Mouse (Mus musculus) spleen, adult 2 months (tissue): Measurements from ENCODE around the gene Ak1. TPM values are rescaled to one million over a fixed set of nuclear protein-coding genes. Genes with fewer than 3 reads are reported as not detected.

Experiments
- DNase-seq, 2 experiments: peaks; one replicate each; pipeline versions ENCODE4 v3.0.0 to v3.0.0-alpha.2; 2012 to 2021; ENCODE audit warnings: low spot score in 2 of 2, low read depth in 1 of 2
- H3K27ac ChIP-seq: fragments of 200-500 bp; 2 replicates; pipeline ENCODE4 v1.5.1; 2012; ENCODE audit warnings: low read length, inconsistent platforms; ENCODE audit not compliant: insufficient read depth
- H3K27me3 ChIP-seq: fragments of 200-500 bp; 2 replicates; pipeline ENCODE4 v1.6.1; 2012; ENCODE audit warnings: mild to moderate bottlenecking, moderate library complexity, low read length, inconsistent platforms; ENCODE audit not compliant: control insufficient read depth, insufficient read depth
- H3K36me3 ChIP-seq: fragments of 200-500 bp; 2 replicates; pipeline ENCODE4 v1.6.1; 2012; ENCODE audit warnings: mild to moderate bottlenecking, low read length, inconsistent platforms; ENCODE audit not compliant: control insufficient read depth, insufficient read depth
- H3K4me1 ChIP-seq: fragments of 200-500 bp; 2 replicates; pipeline ENCODE4 v1.6.1; 2011; ENCODE audit warnings: inconsistent platforms; ENCODE audit not compliant: control insufficient read depth, insufficient read depth, insufficient read length
- H3K4me3 ChIP-seq: fragments of 200-500 bp; 2 replicates; pipeline ENCODE4 v1.5.1; 2011; ENCODE audit warnings: mild to moderate bottlenecking, inconsistent platforms; ENCODE audit not compliant: insufficient read depth, insufficient read length; ENCODE audit errors: extremely low read depth
- CTCF ChIP-seq: fragments of 200-500 bp; IDR thresholded peaks from 2 replicates; pipeline ENCODE4 v1.5.1; 2011; ENCODE audit warnings: mild to moderate bottlenecking, inconsistent platforms; ENCODE audit not compliant: insufficient read depth, insufficient read length, insufficient replicate concordance; ENCODE audit errors: extremely low read depth
- POLR2A ChIP-seq: fragments of 200-500 bp; IDR thresholded peaks from 2 replicates; pipeline ENCODE4 v1.6.1; 2011; ENCODE audit warnings: low read depth, low read length, inconsistent platforms
- WGBS: fragments of 180-500 bp; shearing (Covaris S2); methylation state at CpG from one replicate; pipeline ENCODE4 v1.1.7; 2018; 5-methylcytosine and 5-hydroxymethylcytosine counted together
- polyA plus RNA-seq: library from polyadenylated mRNA; depleted of rRNA; stranded (reverse); fragments of >200 nt; gene quantifications from 2 replicates; pipeline ENCODE4 v1.2.3, GENCODE M21; 2012

The Ak1 gene
- polyA plus RNA-seq, 1 experiment = 6.3 TPM

DNA sequence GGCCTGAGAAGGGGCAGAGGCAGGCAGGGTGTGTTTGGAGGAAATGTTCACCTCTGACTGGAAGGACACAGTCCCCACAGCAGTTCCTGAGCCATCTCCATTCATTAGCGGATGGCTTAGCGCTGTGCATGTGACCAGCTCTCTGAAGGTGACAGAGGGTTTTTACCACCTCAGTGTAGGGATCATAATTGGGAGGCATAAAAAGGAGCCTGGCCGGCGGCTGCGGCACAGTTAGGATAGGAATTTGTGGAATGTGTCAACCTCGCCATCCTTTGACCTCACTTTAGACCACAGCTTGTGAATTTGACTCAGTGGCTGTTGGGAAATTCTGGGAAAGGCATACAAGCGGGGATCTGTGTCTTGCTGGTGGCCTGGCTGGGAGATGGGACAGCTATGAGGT, 32.2 kb downstream of the Ak1 start:
- H3K36me3 ChIP-seq = no peaks in the 10 kb centered on the region
- 85% methylated on average over 7 of the region's 7 CpGs for WGBS
- no peaks in the 10 kb centered on the region for H3K27me3 ChIP-seq
- H3K4me1 ChIP-seq = peaks cover 11% of the 10 kb centered on the region; the same call in 1 of the 2 replicates
- TF ChIP-seq CTCF = no peak
- TF ChIP-seq POLR2A = no peak
- H3K27ac ChIP-seq = no peak overlapping the region
- no peak overlapping the region for H3K4me3 ChIP-seq
- DNase-seq = no peak

DNA sequence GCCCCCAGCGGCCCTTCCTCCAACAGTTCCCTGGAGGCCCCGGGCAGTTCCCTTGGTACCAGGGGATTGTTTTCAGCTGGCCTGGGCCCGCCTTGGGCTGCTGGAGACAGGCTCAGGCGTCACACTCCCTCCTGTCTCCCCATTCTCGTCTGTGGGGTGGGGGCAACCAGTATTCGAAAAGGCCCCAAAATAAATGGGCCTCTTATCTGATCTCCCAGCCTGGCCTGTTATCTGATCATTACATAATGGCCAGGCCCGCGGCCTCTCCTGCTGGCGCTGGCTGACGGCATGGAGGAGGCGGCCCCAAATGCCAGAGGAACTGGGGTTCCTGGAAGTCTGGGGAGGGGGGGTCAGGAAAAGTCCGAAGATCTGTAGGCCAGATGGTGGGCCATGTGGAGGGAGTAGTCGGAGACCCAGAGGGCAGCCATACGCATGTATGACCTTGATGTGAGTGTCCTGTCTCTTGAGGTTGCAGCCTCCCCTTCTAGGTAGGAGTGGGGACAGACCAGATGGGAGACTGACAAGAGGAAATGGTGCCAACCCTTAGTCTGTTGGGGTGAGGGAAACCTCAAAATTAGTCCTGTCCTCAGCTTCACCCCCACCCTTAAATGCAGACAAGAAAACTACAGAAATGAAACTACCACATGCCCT, 33.3 kb downstream of the Ak1 start:
- peak overlapping the region; percentile 46 for H3K27ac ChIP-seq
- TF ChIP-seq CTCF (no peak), POLR2A (no peak)
- H3K36me3 ChIP-seq = no peaks in the 10 kb centered on the region
- no peaks in the 10 kb centered on the region for H3K27me3 ChIP-seq
- DNase-seq = no peak
- H3K4me1 ChIP-seq = peaks cover 11% of the 10 kb centered on the region; the same call in 1 of the 2 replicates
- no peak overlapping the region for H3K4me3 ChIP-seq
- WGBS = 41% methylated on average over 14 of the region's 14 CpGs

DNA sequence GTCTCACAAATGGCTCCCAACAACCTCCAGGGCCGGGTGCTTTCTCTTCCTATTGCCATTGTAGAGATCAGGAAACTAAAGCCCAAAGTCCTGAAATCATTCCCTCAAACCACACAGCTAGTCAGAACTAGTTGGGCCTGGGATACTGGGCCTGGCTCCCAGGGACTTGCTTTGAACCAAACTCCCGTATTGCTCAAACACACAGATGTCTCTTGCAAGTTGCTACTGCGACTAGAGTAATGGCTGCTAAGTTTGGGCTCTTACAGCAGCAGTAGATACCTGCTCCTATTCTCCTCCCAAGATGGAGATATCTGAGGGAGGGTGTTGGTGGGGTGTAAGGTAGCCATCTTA, 33.8 kb downstream of the Ak1 start:
- no peaks in the 10 kb centered on the region for H3K36me3 ChIP-seq

DNA sequence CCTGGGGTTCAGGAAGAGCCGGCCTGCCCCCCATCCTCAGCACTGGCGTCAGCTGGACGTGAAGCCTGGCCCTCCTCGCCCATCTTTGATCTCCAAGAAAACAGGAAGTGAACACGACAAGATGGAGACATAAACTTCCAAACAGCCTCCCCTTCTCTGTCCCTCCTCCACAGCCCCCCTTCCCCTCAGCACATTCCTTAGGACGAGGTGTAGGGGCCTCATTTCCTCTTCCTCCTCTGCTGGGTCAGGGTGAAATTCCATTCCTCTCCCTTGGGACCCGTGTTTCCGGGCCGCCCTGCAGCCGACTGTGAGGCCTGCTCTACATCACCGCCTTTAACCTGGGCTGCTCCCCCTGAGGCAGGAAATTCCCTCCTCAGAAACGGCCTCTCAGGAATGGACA, 34.3 kb downstream of the Ak1 start:
- no peak for TF ChIP-seq CTCF
- TF ChIP-seq POLR2A = no peak
- Histone ChIP-seq H3K4me3 (no peak overlapping the region), H3K27ac (peak overlapping the region; percentile 33; the same call in 1 of the 2 replicates), H3K36me3 (no peaks in the 10 kb centered on the region), H3K27me3 (no peaks in the 10 kb centered on the region), H3K4me1 (peaks cover 11% of the 10 kb centered on the region; the same call in 1 of the 2 replicates)
- 40% methylated on average over 12 of the region's 12 CpGs for WGBS
- DNase-seq = peak in 1 of 2 experiments; percentile 32

More for the DNA sequence above, 33.8 kb downstream of the Ak1 start:
- Histone ChIP-seq H3K4me1 (peaks cover 11% of the 10 kb centered on the region; the same call in 1 of the 2 replicates), H3K27ac (peak overlapping the region; percentile 33; the same call in 1 of the 2 replicates), H3K4me3 (no peak overlapping the region), H3K27me3 (no peaks in the 10 kb centered on the region)
- no peak for TF ChIP-seq POLR2A
- TF ChIP-seq CTCF = no peak
- WGBS = 55% methylated on average over 3 of the region's 3 CpGs
- DNase-seq = no peak

DNA sequence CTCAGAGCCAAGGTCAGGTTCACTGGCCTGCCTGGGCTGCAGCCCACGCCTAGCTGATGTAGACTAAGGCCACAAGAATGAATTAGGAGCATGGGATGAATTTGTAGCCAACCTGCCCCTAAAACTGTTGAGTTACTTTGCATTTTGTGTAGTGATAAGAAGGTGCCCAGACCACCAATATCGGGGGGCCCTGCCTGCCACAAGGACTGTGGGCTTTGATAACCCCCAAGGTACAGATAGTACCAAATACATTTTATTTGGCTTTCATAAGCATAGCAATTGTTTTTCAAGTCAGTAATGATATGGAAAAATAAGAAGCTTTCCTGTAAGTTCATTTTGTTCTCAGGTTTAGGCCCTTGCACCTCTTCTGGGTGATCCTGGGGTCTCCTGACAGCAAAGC, 37.3 kb downstream of the Ak1 start:
- peaks cover 11% of the 10 kb centered on the region; the same call in 1 of the 2 replicates for H3K4me1 ChIP-seq
- TF ChIP-seq CTCF (no peak), POLR2A (no peak)
- no peaks in the 10 kb centered on the region for H3K27me3 ChIP-seq
- WGBS = 78% methylated on average over 2 of the region's 2 CpGs
- H3K27ac ChIP-seq = no peak overlapping the region
- no peak overlapping the region for H3K4me3 ChIP-seq
- no peaks in the 10 kb centered on the region for H3K36me3 ChIP-seq
- no peak for DNase-seq

DNA sequence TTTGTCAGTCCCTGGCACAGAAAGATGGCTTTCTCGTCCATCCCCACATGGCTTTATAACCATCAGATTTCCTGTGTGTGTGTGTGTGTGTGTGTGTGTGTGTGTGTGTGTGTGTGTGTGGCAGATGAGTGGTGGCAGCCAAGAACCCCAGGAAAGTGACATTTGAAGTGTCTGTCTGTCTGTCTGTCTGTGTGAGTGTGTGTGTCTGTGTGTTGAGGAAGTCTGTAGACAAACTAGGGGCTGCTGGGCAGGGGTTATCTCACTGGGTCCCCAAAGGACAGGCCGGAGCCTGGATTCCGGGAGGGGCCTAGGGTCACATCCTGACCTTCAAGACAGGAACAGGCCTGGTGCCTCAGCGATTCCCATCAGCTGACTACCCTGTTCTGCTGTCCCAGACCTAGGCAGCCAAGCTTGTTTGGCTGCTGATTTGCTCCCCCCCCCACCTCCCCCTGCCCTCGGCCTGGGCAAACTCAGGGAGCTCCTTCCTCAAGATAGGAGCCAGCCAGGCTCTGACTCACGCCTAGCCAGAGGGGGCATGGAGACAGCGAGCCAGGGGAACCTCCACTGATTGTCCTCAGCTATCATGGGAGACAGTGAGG, 40.0 kb downstream of the Ak1 start:
- Histone ChIP-seq H3K27ac (peak overlapping the region; percentile 19; the same call in 1 of the 2 replicates), H3K36me3 (no peaks in the 10 kb centered on the region), H3K4me3 (no peak overlapping the region), H3K27me3 (no peaks in the 10 kb centered on the region), H3K4me1 (no peaks in the 10 kb centered on the region)
- TF ChIP-seq CTCF = no peak
- no peak for TF ChIP-seq POLR2A
- 78% methylated on average over 7 of the region's 7 CpGs for WGBS
- DNase-seq = no peak

DNA sequence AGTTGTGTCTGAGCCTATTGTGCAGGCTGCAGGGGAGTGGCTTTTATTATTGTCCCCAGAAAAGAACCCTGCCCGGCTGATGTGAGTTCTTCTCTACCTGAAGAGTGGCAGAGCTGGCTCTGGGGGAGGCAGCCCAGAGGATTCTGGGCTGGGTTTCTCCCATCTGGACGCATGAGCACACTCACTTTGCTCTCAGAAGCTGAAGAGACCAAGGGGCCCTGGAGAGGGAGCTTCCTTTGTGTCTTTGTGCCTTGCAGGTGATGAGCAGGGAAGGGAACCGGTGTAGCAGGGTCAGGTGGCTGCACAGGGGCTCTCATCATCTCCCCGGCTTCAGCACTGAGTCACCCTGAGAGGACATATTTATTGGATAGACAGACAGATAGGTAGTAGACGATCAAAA, 40.7 kb downstream of the Ak1 start:
- TF ChIP-seq POLR2A (no peak), CTCF (no peak)
- WGBS = 76% methylated on average over 5 of the region's 5 CpGs
- Histone ChIP-seq H3K4me1 (no peaks in the 10 kb centered on the region), H3K27me3 (no peaks in the 10 kb centered on the region), H3K27ac (0 out of 2 replicates have a peak overlapping the region, but pooled peaks have one; percentile 19), H3K36me3 (no peaks in the 10 kb centered on the region), H3K4me3 (no peak overlapping the region)
- DNase-seq = no peak
